Mouse (Mus musculus): Measurements from ENCODE around the gene Mcoln1. TPM values are rescaled to one million over a fixed set of nuclear protein-coding genes. Genes with fewer than 3 reads are reported as not detected.

The Mcoln1 gene
- polyA plus RNA-seq, 1 experiment from 2014 or later = 76.7 TPM

DNA sequence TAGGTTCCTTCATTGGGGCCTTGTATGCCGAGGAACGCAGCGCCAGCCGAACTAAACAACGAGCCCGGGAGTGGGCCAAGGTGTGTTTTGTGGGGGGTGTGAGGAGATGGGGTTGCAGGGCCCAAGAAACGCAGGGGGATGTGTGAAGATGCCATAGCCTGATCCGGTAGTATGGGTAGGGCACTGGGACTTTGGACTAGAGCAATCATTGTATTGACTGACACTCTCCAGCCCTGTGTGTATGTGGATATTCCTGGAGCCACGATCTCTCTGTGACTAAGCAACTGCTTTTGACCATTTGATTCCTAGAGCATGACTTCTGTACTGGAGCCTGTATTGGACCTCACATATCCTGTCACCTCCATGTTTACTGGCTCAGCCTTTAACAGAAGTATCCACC lies 36.7 kb downstream of the Mcoln1 start:
- Histone ChIP-seq H3K27me3 (ENCODE audit: control insufficient read depth, insufficient read depth, low read length) (no peaks in the 10 kb centered on the region), H3K4me3 (replicated peaks; ENCODE audit: low read depth, low read length) (no peak overlapping the region), H3K4me2 (ENCODE audit: low read length) (no peak overlapping the region), H3K9ac (replicated peaks; ENCODE audit: low read length) (no peak overlapping the region), H3K27ac (replicated peaks; ENCODE audit: low read depth, low read length) (no peak overlapping the region), H3K36me3 (ENCODE audit: control insufficient read depth, insufficient read depth, low read length) (peaks cover 75% of the 10 kb centered on the region), H3K9me3 (ENCODE audit: control insufficient read depth, low read length) (no peaks in the 10 kb centered on the region), H3K4me1 (ENCODE audit: control insufficient read depth, insufficient read depth, low read length) (no peaks in the 10 kb centered on the region)
- no peak for DNase-seq
- WGBS = 97% methylated on average over 9 of the region's 9 CpGs
- no peak for ATAC-seq (ENCODE audit: low FRiP score, low TSS enrichment)

DNA sequence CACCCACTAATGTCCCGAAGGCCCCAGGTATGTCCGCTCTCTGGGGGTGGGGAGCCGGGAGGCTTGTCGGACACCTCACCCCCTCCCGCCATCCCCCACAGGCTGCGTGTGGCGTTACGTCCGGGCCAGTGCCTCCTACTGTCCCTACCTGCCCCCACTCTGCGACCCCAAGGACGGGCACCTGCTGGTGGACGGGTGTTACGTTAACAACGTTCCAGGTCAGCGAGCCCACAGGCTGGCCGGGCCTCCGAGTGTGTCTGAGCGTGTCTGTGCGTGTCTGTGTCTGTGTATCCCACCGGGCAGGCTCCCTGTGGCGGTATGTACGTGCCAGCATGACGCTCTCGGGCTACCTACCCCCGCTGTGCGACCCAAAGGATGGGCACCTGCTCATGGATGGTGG lies 37.4 kb downstream of the Mcoln1 start:
- Histone ChIP-seq H3K4me2 (ENCODE audit: low read length) (no peak overlapping the region), H3K4me3 (replicated peaks; ENCODE audit: low read depth, low read length) (no peak overlapping the region), H3K9ac (replicated peaks; ENCODE audit: low read length) (no peak overlapping the region), H3K36me3 (ENCODE audit: control insufficient read depth, insufficient read depth, low read length) (peaks cover 72% of the 10 kb centered on the region), H3K27ac (replicated peaks; ENCODE audit: low read depth, low read length) (no peak overlapping the region), H3K27me3 (ENCODE audit: control insufficient read depth, insufficient read depth, low read length) (no peaks in the 10 kb centered on the region), H3K4me1 (ENCODE audit: control insufficient read depth, insufficient read depth, low read length) (no peaks in the 10 kb centered on the region), H3K9me3 (ENCODE audit: control insufficient read depth, low read length) (no peaks in the 10 kb centered on the region)
- DNase-seq = no peak
- 96% methylated on average over 26 of the region's 26 CpGs for WGBS
- ATAC-seq (ENCODE audit: low FRiP score, low TSS enrichment) = no peak

DNA sequence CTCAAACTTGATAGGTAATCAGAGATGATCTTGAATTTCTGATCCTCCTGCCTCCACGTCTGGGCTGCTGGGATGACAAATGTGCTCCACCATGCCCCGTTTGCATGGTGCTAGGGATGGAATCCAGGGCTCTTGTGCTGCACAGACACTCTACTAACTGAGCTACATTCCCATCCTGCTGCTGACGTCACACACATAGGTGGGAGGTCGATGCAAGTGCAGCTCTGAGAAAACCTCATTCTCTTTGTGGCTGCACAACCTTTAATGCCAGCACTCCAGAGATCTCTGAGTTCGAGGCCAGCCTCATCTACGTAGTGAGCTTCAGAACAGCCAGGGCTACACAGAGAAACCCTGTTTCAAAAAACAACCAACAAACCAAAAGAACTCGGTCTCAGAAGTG lies 38.9 kb downstream of the Mcoln1 start:
- H3K36me3 ChIP-seq (ENCODE audit: control insufficient read depth, insufficient read depth, low read length) = peaks cover 80% of the 10 kb centered on the region

DNA sequence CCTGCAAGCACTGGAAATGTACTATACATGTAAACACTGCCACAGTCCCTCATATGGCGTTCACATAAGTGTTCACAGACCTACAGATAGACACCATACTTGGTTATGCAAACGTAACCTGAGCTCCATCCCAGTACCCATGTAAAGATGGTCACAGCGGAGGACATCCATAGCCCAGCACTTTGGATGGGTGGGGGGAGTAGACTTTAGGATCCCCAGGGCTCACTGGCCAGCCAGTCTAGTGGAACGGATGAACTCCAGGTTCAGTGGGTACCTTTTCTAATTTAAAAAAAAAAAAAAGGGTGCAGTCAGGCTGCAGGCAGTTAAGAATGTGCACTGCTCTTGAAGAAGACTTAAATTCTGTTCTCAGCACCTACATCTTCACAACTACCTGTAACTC lies 39.8 kb downstream of the Mcoln1 start:
- no peak for ATAC-seq (ENCODE audit: low FRiP score, low TSS enrichment)
- no peaks in the 10 kb centered on the region for H3K27me3 ChIP-seq (ENCODE audit: control insufficient read depth, insufficient read depth, low read length)
- WGBS = 90% methylated on average over 4 of the region's 4 CpGs

More for the DNA sequence above, 38.9 kb downstream of the Mcoln1 start:
- Histone ChIP-seq H3K9me3 (ENCODE audit: control insufficient read depth, low read length) (no peaks in the 10 kb centered on the region), H3K27ac (replicated peaks; ENCODE audit: low read depth, low read length) (no peak overlapping the region), H3K4me3 (replicated peaks; ENCODE audit: low read depth, low read length) (no peak overlapping the region), H3K9ac (replicated peaks; ENCODE audit: low read length) (no peak overlapping the region), H3K27me3 (ENCODE audit: control insufficient read depth, insufficient read depth, low read length) (no peaks in the 10 kb centered on the region), H3K4me2 (ENCODE audit: low read length) (no peak overlapping the region), H3K4me1 (ENCODE audit: control insufficient read depth, insufficient read depth, low read length) (no peaks in the 10 kb centered on the region)
- ATAC-seq (ENCODE audit: low FRiP score, low TSS enrichment) (no peak), DNase-seq (no peak)
- WGBS = 89% methylated on average over 7 of the region's 7 CpGs

DNA sequence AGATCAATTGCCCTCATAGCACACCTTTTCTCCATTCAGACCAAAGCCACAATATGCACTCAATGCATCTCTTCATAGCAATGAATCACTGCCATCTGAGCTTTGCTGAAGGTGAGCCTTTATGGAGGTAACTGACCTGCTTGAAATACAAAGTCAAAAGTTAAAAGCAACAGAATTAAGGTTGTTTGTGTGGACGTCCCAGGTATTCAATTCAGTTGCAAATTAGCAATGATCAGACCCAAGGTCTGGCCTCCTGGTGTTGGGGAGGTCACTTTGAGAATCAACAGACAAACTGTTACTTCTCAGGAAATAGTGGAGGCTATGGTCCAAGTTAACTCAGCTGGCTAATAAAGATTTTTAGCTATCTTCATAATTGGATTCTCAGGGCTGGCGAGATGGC lies 46.3 kb downstream of the Mcoln1 start:
- Histone ChIP-seq H3K4me1 (ENCODE audit: control insufficient read depth, insufficient read depth, low read length) (no peaks in the 10 kb centered on the region), H3K9ac (replicated peaks; ENCODE audit: low read length) (no peak overlapping the region), H3K9me3 (ENCODE audit: control insufficient read depth, low read length) (no peaks in the 10 kb centered on the region), H3K4me2 (ENCODE audit: low read length) (no peak overlapping the region), H3K36me3 (ENCODE audit: control insufficient read depth, insufficient read depth, low read length) (peaks cover 31% of the 10 kb centered on the region), H3K27me3 (ENCODE audit: control insufficient read depth, insufficient read depth, low read length) (no peaks in the 10 kb centered on the region), H3K4me3 (replicated peaks; ENCODE audit: low read depth, low read length) (no peak overlapping the region), H3K27ac (replicated peaks; ENCODE audit: low read depth, low read length) (no peak overlapping the region)
- WGBS = 83% methylated on average over 2 of the region's 2 CpGs
- DNase-seq (no peak), ATAC-seq (ENCODE audit: low FRiP score, low TSS enrichment) (no peak)

More for the DNA sequence above, 39.8 kb downstream of the Mcoln1 start:
- DNase-seq = no peak
- Histone ChIP-seq H3K27ac (replicated peaks; ENCODE audit: low read depth, low read length) (no peak overlapping the region), H3K4me1 (ENCODE audit: control insufficient read depth, insufficient read depth, low read length) (no peaks in the 10 kb centered on the region), H3K4me3 (replicated peaks; ENCODE audit: low read depth, low read length) (no peak overlapping the region), H3K9ac (replicated peaks; ENCODE audit: low read length) (no peak overlapping the region), H3K4me2 (ENCODE audit: low read length) (no peak overlapping the region), H3K9me3 (ENCODE audit: control insufficient read depth, low read length) (no peaks in the 10 kb centered on the region), H3K36me3 (ENCODE audit: control insufficient read depth, insufficient read depth, low read length) (peaks cover 85% of the 10 kb centered on the region)

DNA sequence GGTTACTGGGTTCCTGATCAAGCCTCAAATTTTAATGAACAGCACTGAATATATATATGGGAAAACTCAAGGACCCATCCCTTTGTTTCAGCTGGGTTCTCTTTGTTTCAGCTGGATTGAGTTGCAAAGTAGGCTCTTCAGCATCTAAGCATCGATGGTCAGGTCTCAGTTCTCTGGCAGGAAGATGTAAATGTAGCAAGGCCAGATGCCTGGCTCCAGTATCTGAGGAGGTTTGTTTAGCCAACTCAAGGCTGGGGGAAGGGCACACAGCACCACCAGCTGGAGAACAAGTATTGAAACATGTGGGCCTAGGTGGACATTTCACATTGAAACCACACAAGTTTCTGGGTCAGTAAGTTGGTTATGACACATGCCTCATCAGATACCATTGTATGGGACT lies 52.0 kb downstream of the Mcoln1 start:
- H3K27ac ChIP-seq (replicated peaks; ENCODE audit: low read depth, low read length) = no peak overlapping the region
- no peak overlapping the region for H3K9ac ChIP-seq (replicated peaks; ENCODE audit: low read length)
- no peak overlapping the region for H3K4me3 ChIP-seq (replicated peaks; ENCODE audit: low read depth, low read length)
- WGBS = 92% methylated on average over 1 of the region's 1 CpGs
- no peaks in the 10 kb centered on the region for H3K4me1 ChIP-seq (ENCODE audit: control insufficient read depth, insufficient read depth, low read length)
- H3K27me3 ChIP-seq (ENCODE audit: control insufficient read depth, insufficient read depth, low read length) = no peaks in the 10 kb centered on the region
- no peak overlapping the region for H3K4me2 ChIP-seq (ENCODE audit: low read length)
- ATAC-seq (ENCODE audit: low FRiP score, low TSS enrichment) (no peak), DNase-seq (no peak)
- H3K36me3 ChIP-seq (ENCODE audit: control insufficient read depth, insufficient read depth, low read length) = no peaks in the 10 kb centered on the region
- H3K9me3 ChIP-seq (ENCODE audit: control insufficient read depth, low read length) = no peaks in the 10 kb centered on the region

DNA sequence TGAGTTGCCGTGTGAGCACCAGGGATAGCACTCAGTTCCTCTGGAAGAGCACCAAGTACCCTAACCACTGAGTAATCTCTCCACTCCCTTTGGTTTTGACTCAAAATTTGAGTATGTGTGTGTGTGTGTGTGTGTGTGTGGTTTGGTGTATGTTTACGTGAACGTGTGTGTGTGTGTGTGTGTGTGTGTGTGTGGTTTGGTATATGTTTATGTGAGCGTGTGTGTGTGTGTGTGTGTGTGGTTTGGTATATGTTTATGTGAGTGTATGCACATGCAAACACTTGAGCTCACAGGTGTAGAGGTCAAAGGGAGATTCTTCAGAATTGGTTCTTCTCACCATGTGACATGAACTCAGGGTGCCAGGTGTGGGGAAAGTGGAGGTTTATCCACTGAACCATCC lies 55.9 kb downstream of the Mcoln1 start:
- Histone ChIP-seq H3K9me3 (ENCODE audit: control insufficient read depth, low read length) (no peaks in the 10 kb centered on the region), H3K36me3 (ENCODE audit: control insufficient read depth, insufficient read depth, low read length) (no peaks in the 10 kb centered on the region), H3K27me3 (ENCODE audit: control insufficient read depth, insufficient read depth, low read length) (no peaks in the 10 kb centered on the region), H3K27ac (replicated peaks; ENCODE audit: low read depth, low read length) (no peak overlapping the region), H3K4me1 (ENCODE audit: control insufficient read depth, insufficient read depth, low read length) (no peaks in the 10 kb centered on the region), H3K4me3 (replicated peaks; ENCODE audit: low read depth, low read length) (no peak overlapping the region), H3K9ac (replicated peaks; ENCODE audit: low read length) (no peak overlapping the region), H3K4me2 (ENCODE audit: low read length) (no peak overlapping the region)
- 58% methylated on average over 4 of the region's 4 CpGs for WGBS
- DNase-seq = no peak
- ATAC-seq (ENCODE audit: low FRiP score, low TSS enrichment) = peak; percentile 91

Other genes with a start within 250 kb of the Mcoln1 start
- gene Insr, start 220.8 kb upstream of the Mcoln1 start, polyA plus RNA-seq (2014; fragmentation: Nextera tagmentation; extraction: Ambion mirVana) = 53.5 and 55.0 TPM in 2 replicates
- gene A430078G23Rik, start 147.0 kb upstream of the Mcoln1 start, polyA plus RNA-seq (2014; fragmentation: Nextera tagmentation; extraction: Ambion mirVana) = not detected in 2 replicates
- gene Arhgef18, start 107.5 kb upstream of the Mcoln1 start, polyA plus RNA-seq (2014; fragmentation: Nextera tagmentation; extraction: Ambion mirVana) = 12.5 and 13.2 TPM in 2 replicates
- 3.2 and 3.9 TPM in 2 replicates for gene Pex11g, start 32.8 kb upstream of the Mcoln1 start, polyA plus RNA-seq (2014; fragmentation: Nextera tagmentation; extraction: Ambion mirVana)
- 0.18 and 0.58 TPM in 2 replicates for gene Tex45, start 29.6 kb upstream of the Mcoln1 start, polyA plus RNA-seq (2014; fragmentation: Nextera tagmentation; extraction: Ambion mirVana)
- gene Zfp358, start 7.3 kb upstream of the Mcoln1 start, polyA plus RNA-seq (2014; fragmentation: Nextera tagmentation; extraction: Ambion mirVana) = 53.0 and 80.8 TPM in 2 replicates
- 26.4 and 31.1 TPM in 2 replicates for gene Pnpla6, start 14.9 kb downstream of the Mcoln1 start, polyA plus RNA-seq (2014; fragmentation: Nextera tagmentation; extraction: Ambion mirVana)
- 0.27 and 0.70 TPM in 2 replicates for gene C330021F23Rik, start 67.5 kb downstream of the Mcoln1 start, polyA plus RNA-seq (2014; fragmentation: Nextera tagmentation; extraction: Ambion mirVana)
- 43.1 and 49.0 TPM in 2 replicates for gene Camsap3, start 86.8 kb downstream of the Mcoln1 start, polyA plus RNA-seq (2014; fragmentation: Nextera tagmentation; extraction: Ambion mirVana)
- gene Xab2, start 120.9 kb downstream of the Mcoln1 start, polyA plus RNA-seq (2014; fragmentation: Nextera tagmentation; extraction: Ambion mirVana) = 47.5 and 51.1 TPM in 2 replicates
- 95.5 and 103 TPM in 2 replicates for gene Pet100, start 121.1 kb downstream of the Mcoln1 start, polyA plus RNA-seq (2014; fragmentation: Nextera tagmentation; extraction: Ambion mirVana)
- gene Pcp2, start 125.1 kb downstream of the Mcoln1 start, polyA plus RNA-seq (2014; fragmentation: Nextera tagmentation; extraction: Ambion mirVana) = 6.5 and 12.4 TPM in 2 replicates
- gene Stxbp2, start 130.5 kb downstream of the Mcoln1 start, polyA plus RNA-seq (2014; fragmentation: Nextera tagmentation; extraction: Ambion mirVana) = 21.3 and 26.6 TPM in 2 replicates
- gene Retn, start 155.3 kb downstream of the Mcoln1 start, polyA plus RNA-seq (2014; fragmentation: Nextera tagmentation; extraction: Ambion mirVana) = 0.70 TPM in 1 of 2 replicates, not detected in the other
- gene Mcemp1, start 165.3 kb downstream of the Mcoln1 start, polyA plus RNA-seq (2014; fragmentation: Nextera tagmentation; extraction: Ambion mirVana) = 0.14 TPM in 1 of 2 replicates, not detected in the other
- gene Fcor, start 171.9 kb downstream of the Mcoln1 start, polyA plus RNA-seq (2014; fragmentation: Nextera tagmentation; extraction: Ambion mirVana) = 16.4 and 28.1 TPM in 2 replicates
- 48.0 and 56.9 TPM in 2 replicates for gene Trappc5, start 175.8 kb downstream of the Mcoln1 start, polyA plus RNA-seq (2014; fragmentation: Nextera tagmentation; extraction: Ambion mirVana)
- 0.32 and 0.38 TPM in 2 replicates for gene Fcer2a, start 193.7 kb downstream of the Mcoln1 start, polyA plus RNA-seq (2014; fragmentation: Nextera tagmentation; extraction: Ambion mirVana)
- gene Clec4g, start 220.2 kb downstream of the Mcoln1 start, polyA plus RNA-seq (2014; fragmentation: Nextera tagmentation; extraction: Ambion mirVana) = not detected in 2 replicates
- gene Cd209a, start 248.5 kb downstream of the Mcoln1 start, polyA plus RNA-seq (2014; fragmentation: Nextera tagmentation; extraction: Ambion mirVana) = not detected in 2 replicates